Mouse (Mus musculus): Measurements from ENCODE around the gene Trim31.

DNA sequence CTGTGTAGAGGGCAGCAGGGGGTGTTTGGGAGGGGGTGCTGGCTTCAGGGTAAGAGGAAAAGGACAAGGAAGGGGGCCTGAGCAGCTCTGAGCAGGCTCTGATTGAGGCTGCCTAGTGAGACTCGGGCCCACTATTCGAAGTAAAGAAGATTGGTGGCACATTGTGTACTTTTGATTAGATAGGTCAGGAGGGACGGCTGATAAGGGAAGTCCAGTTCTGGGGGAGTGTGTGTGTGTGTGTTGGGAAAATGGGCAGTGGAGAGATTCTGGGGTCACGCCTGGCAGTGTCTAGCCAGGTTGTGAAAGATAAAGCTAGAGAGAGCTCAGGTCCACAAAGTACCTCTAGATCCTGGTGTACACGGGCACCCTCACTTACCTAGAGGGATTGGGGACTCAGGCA lies 46.3 kb upstream of the Trim31 start:
- no peak for TF ChIP-seq CHD2 (IDR thresholded peaks at IDR 0.05; ENCODE audit: low read depth, low read length)
- TF ChIP-seq ZC3H11A (IDR thresholded peaks at IDR 0.05; ENCODE audit: borderline replicate concordance, low read depth, low read length): no peak
- no peak for TF ChIP-seq MAFK (IDR thresholded peaks at IDR 0.05; ENCODE audit: insufficient read depth, low read depth, low read length)
- TF ChIP-seq HCFC1 (IDR thresholded peaks at IDR 0.05; ENCODE audit: borderline replicate concordance, insufficient read depth, low read length): no peak
- TF ChIP-seq ZNF384 (IDR thresholded peaks at IDR 0.05; ENCODE audit: low read depth, low read length): no peak

Measured in ES-E14 (cell line).